Mouse (Mus musculus): ENCODE measurements around the gene Plin2.
"Not testable (repeated sequence)": the region's sequence is repeated elsewhere in the genome, so short reads cannot be mapped to it uniquely, and the experiment has no call there.

Plin2 gene

GRCm38 (mm10) chr4:86632556-86632955 is 37.3 kb downstream of the Plin2 start:
- DNase-seq (ENCODE audit: low spot score in 2 of 2) = not testable (repeated sequence)

DNA sequence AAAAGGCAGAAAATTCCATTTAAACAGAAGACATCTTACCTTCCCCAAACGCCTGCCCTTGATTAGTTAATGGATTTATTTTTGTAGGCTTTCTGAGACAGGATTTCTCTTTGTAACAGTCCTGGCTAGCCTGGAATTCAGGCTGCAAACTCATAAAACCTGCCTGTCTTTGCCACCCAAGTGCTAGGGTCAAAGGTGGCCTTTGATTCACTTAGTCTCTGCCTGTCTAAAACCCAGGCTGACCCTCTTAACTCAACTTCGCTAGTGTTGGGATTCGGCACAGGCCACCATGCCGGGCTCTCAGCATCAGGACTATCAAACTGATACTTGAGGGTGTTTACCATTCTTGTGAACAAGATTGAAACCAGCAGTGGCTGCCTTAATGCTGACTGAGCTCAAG is 38.0 kb downstream of the Plin2 start:
- no peak for DNase-seq (ENCODE audit: low spot score in 2 of 2)

GRCm38 (mm10) chr4:86626496-86626895 is 43.4 kb downstream of the Plin2 start:
- not testable (repeated sequence) for DNase-seq (ENCODE audit: low spot score in 2 of 2)

- DNase-seq (ENCODE audit: low spot score in 2 of 2) = no peak
These were observed 44.4 kb downstream of the Plin2 start for GRCm38 (mm10) chr4:86625463-86625862.

GRCm38 (mm10) chr4:86622532-86622931 is 47.3 kb downstream of the Plin2 start:
- DNase-seq (ENCODE audit: low spot score in 2 of 2) = not testable (repeated sequence)

DNA sequence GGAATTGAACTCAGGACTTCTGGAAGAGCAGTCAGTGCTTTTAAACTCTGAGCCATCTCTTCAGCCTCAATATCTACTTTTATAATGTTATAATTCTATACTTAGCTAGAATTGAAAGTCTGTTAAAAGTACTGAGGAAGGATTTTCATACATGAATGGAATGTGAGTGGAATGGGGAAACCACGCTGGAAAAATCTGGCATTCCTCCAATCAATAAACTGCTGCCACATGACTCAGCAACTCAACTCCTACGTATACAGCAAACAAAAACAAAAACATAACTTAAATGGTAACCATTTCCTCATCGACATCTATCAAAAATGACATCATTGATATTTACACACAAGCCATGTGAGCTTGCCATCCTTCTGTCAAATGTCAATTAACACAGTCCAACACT is 47.7 kb downstream of the Plin2 start:
- DNase-seq (ENCODE audit: low spot score in 2 of 2) = no peak

GRCm38 (mm10) chr4:86620506-86620905 is 49.4 kb downstream of the Plin2 start:
- no peak for DNase-seq (ENCODE audit: low spot score in 2 of 2)

- no peak for DNase-seq (ENCODE audit: low spot score in 2 of 2)
These were observed 57.6 kb downstream of the Plin2 start for GRCm38 (mm10) chr4:86612289-86612620.

- DNase-seq (ENCODE audit: low spot score in 2 of 2) = peak; percentile 69 to 85
These were observed 58.2 kb downstream of the Plin2 start, which contains the start of gene Haus6 for GRCm38 (mm10) chr4:86611524-86612288. Gene Haus6, minus strand, starts transcription at chr4:86612055.

Measured in cerebellum, postnatal 4 days (tissue).